Mouse (Mus musculus): ENCODE data around the gene Clic4.

DNA sequence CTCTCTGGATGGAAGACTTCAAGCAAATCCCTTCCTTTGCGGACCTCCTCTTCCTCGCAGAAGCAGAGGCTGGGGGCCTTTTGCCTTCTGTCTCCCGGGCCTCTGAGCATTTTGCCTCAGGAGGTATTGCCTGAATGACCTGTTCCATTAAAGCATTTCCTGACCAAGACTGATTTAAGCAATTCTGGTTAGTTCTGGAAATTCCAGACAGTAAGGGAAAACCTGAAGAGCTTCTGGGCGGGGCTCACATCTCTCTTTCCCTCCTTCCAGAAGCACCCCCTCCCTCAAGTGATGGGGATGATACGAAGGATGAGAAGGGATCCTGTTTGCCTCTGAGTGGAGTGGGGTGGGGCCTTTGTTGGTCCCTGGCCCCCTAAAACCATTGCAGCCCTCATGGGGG lies 37.1 kb upstream of the Clic4 start:
- no peak for TF ChIP-seq POLR2A (IDR thresholded peaks at IDR 0.05; ENCODE audit: borderline replicate concordance, control insufficient read depth, low read depth, low read length)
- TF ChIP-seq CTCF (IDR thresholded peaks at IDR 0.05; ENCODE audit: control insufficient read depth, insufficient read depth, low read length): no peak
